Mouse (Mus musculus) limb, embryonic 10.5 days (tissue): ENCODE data around the gene Gpr182. TPM values are rescaled to one million over a fixed set of nuclear protein-coding genes. Genes with fewer than 3 reads are reported as not detected.
"Not testable (repeated sequence)": the region's sequence is repeated elsewhere in the genome, so short reads cannot be mapped to it uniquely, and the experiment has no call there.

Experiments
- DNase-seq: peaks from one replicate; pipeline ENCODE4 v3.0.0-alpha.2; 2017; ENCODE audit warnings: low spot score
- H3K27ac ChIP-seq: fragments of 300-500 bp; sonication (generic); 2 replicates; pipeline ENCODE4 v1.5.1; 2016; ENCODE audit warnings: mild to moderate bottlenecking
- H3K27me3 ChIP-seq: fragments of 300-500 bp; sonication (generic); 2 replicates; pipeline ENCODE4 v1.6.1; 2016; ENCODE audit warnings: low read depth, mild to moderate bottlenecking; ENCODE audit not compliant: poor library complexity, severe bottlenecking
- H3K36me3 ChIP-seq: fragments of 300-500 bp; sonication (generic); 2 replicates; pipeline ENCODE4 v1.6.1; 2016; ENCODE audit warnings: mild to moderate bottlenecking, moderate library complexity
- H3K4me1 ChIP-seq: fragments of 300-500 bp; sonication (generic); 2 replicates; pipeline ENCODE4 v1.6.1; 2016
- H3K4me3 ChIP-seq: fragments of 300-500 bp; sonication (generic); 2 replicates; pipeline ENCODE4 v1.5.1; 2016; ENCODE audit warnings: mild to moderate bottlenecking, moderate library complexity
- H3K9me3 ChIP-seq: fragments of 300-500 bp; sonication (generic); replicated peaks from 2 replicates; pipeline ENCODE4 v1.6.1; 2016; ENCODE audit warnings: mild to moderate bottlenecking
- WGBS: fragments of 180-500 bp; shearing (Covaris S2); methylation state at CpG from one replicate; pipeline ENCODE4 v1.1.7; 2016; 5-methylcytosine and 5-hydroxymethylcytosine counted together
- polyA plus RNA-seq: library from polyadenylated mRNA; unstranded; fragments of >200 nt; fragmentation: Nextera tagmentation; extraction: Ambion mirVana; gene quantifications from 2 replicates; pipeline ENCODE4 v1.2.1, GENCODE M21; 2016

Gpr182 gene
- polyA plus RNA-seq = 0.50 and 0.51 TPM in 2 replicates

DNA sequence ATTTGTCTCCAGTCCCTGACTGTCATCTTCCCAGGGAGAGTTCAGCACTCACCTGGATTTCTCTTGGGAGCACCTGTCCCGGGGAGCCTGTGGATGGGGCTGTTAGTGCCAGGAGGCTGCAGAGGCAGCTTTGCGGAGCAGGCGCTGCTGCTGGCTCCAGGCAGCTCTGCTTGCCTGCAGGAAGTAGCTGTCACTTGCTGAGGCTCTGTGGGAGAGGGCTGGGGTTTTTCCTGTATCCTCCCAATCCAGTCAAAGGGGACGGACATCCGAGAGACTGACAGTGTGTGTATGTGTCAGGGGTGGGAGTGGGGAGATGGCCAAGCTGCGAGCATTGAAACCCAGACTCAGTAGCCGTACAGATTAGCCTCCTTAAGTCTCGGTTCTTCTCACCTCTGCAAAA is at the start of gene Gpr182:
Gpr182 (minus strand) TSS at position 185 of the 400 bp plus-strand sequence.
- H3K4me3 ChIP-seq = peak within 1 kb of the TSS; percentile 24
- no peak within 1 kb of the TSS for H3K27ac ChIP-seq
- no peak for DNase-seq

DNA sequence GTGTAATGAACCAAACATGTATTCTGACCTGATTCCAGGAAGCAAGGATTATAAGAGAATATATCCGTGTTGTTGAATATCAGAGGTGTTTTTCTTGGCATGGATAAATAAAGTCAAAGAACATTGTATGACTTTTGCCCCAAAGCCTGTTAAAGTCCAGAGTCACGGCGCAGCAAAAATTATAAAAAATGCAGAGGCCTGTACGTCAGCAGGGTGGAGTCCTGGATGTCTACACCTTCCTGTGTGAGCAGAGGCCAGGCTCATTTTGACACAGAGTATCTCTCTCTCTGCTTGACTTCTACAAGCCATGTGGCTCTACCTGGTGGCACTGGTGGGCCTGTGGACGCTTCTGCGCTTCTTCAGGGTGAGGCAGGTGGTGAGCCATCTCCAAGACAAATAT is 49.4 kb upstream of the Gpr182 start, which contains the start of gene Rdh16:
Rdh16 (plus strand) TSS at position 262 of the 400 bp plus-strand sequence.
- Histone ChIP-seq H3K4me1 (no peaks in the 10 kb centered on the region), H3K36me3 (no peaks in the 10 kb centered on the region), H3K27me3 (no peaks in the 10 kb centered on the region), H3K4me3 (no peak within 1 kb of the TSS), H3K9me3 (no peaks in the 10 kb centered on the region), H3K27ac (no peak within 1 kb of the TSS)
- DNase-seq = no peak
- WGBS = 90% methylated on average over 6 of the region's 6 CpGs

More for the DNA sequence above, at the start of gene Gpr182:
- WGBS = 43% methylated on average over 8 of the region's 8 CpGs
- Histone ChIP-seq H3K27me3 (no peaks in the 10 kb centered on the region), H3K36me3 (peaks cover 23% of the 10 kb centered on the region), H3K4me1 (peaks cover 33% of the 10 kb centered on the region), H3K9me3 (no peaks in the 10 kb centered on the region)

GRCm38 (mm10) chr10:127799295-127799694 is 47.8 kb upstream of the Gpr182 start:
- no peaks in the 10 kb centered on the region for H3K9me3 ChIP-seq
- no peak overlapping the region for H3K4me3 ChIP-seq
- DNase-seq = no peak
- H3K36me3 ChIP-seq = no peaks in the 10 kb centered on the region
- no peaks in the 10 kb centered on the region for H3K4me1 ChIP-seq
- no peaks in the 10 kb centered on the region for H3K27me3 ChIP-seq
- no peak overlapping the region for H3K27ac ChIP-seq
- 85% methylated on average over 1 of the region's 1 CpGs for WGBS

DNA sequence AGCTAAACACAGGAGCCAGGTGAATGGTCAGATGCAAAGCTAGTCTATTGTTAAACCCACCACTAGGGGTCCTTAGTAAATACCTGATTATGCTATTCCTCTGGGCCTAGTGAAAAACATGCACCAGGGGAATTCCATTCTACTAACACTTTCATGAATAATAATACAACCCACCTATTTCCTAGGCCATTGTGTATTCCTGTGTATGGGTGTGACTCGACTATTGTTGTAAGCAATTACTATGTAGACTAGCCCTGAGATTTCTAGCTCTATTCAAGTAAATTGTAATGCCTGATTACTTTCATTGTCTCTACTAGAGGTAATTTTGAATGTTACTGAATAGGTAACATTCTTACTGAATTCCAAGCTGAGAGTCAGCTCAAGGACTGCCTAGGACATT is 33.9 kb upstream of the Gpr182 start:
- not testable (repeated sequence) for DNase-seq
- WGBS = 84% methylated on average over 1 of the region's 1 CpGs

DNA sequence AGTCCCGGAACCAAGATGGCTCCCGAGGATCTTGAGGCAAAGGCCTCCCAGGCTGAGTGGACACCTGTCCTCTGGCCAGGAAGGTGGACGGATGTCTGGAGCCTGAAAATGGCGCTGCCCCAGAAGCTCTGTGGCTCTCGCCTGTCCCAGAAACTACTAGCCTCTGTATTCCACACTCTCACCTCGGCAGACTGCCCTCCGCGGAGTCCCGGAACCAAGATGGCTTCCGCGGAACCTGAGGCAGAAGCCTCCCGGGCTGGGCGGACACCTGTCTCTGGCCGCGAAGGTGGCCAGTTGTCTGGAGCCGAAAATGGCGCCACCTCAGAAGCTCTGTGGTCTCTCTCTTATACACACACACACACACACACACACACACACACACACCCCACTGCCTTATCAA is 30.8 kb upstream of the Gpr182 start:
- not testable (repeated sequence) for H3K9me3 ChIP-seq, H3K27me3 ChIP-seq, H3K4me1 ChIP-seq, DNase-seq, H3K27ac ChIP-seq, H3K4me3 ChIP-seq, H3K36me3 ChIP-seq
- WGBS = 97% methylated on average over 17 of the region's 17 CpGs

More for the DNA sequence above, 33.9 kb upstream of the Gpr182 start:
- not testable (repeated sequence) for H3K9me3 ChIP-seq, H3K4me3 ChIP-seq, H3K4me1 ChIP-seq, H3K27ac ChIP-seq, H3K36me3 ChIP-seq, H3K27me3 ChIP-seq

- H3K27me3 ChIP-seq = no peaks in the 10 kb centered on the region
- DNase-seq = no peak
- WGBS = 84% methylated on average over 2 of the region's 2 CpGs
These were observed 24.5 kb upstream of the Gpr182 start, which contains the start of gene Rdh9 for GRCm38 (mm10) chr10:127776011-127776410. Gene Rdh9, plus strand, starts transcription at chr10:127776386.

DNA sequence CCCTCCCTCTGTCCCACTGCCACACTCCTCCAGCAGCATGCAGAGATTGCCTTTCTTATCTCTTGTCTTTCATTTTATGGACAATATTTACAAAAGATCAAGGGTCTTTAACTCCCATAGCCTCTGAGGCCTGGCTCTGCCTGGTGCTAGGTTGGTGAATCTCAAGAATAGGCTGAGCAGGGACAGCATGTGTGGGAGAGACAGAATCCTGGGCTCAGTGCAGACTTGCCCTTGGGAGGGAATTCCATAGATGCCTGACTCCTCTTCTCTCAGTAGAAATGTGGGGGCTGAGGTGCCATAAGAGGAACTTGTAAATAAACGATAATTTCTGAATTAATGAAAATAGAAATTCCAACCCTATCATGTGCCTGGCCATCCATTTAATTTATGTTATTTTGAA is 15.0 kb upstream of the Gpr182 start:
- 78% methylated on average over 1 of the region's 1 CpGs for WGBS
- H3K27ac ChIP-seq = no peak overlapping the region
- H3K4me3 ChIP-seq = no peak overlapping the region
- no peak for DNase-seq
- no peaks in the 10 kb centered on the region for H3K27me3 ChIP-seq
- H3K4me1 ChIP-seq = no peaks in the 10 kb centered on the region
- H3K9me3 ChIP-seq = no peaks in the 10 kb centered on the region
- H3K36me3 ChIP-seq = no peaks in the 10 kb centered on the region

More at GRCm38 (mm10) chr10:127776011-127776410, 24.5 kb upstream of the Gpr182 start, which contains the start of gene Rdh9:
- H3K36me3 ChIP-seq = no peaks in the 10 kb centered on the region
- no peak within 1 kb of the TSS for H3K4me3 ChIP-seq
- no peak within 1 kb of the TSS for H3K27ac ChIP-seq
- H3K4me1 ChIP-seq = no peaks in the 10 kb centered on the region
- no peaks in the 10 kb centered on the region for H3K9me3 ChIP-seq

DNA sequence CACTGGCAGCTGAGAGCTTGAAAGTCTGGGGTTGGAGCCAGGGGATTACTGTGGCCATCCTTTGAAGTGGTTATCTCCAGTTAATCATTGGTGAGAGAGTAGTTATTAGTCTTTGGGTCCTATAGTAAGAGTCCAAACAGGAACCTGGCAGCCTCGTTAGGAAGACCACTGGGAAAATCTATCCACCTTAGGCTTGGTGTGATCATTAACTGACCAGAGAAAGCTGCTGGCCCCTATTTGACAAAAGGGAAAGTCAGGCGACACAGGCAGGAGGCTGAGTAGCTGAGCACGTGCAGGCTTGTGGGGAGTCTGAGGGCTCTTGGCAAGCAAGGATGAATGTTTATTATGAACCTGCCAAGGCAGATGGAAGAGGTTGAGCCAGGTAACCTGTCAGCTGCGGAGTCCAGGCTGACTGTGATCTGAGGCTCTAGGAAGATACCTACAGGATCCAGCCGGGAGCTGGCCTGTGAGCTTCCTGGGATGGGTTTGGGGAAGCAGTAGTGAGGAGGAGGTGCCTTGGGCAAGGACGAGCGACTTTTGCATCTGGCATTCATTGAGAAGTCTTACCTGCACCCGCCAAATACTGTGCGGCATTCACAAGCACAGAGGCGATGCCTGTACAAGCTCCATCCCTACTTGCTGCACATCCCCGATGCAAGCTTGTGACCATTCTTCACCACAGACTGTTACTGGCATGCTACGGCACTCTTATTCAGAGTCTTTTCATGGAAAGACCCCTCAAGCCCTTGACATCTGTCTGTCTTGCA is 12.6 kb upstream of the Gpr182 start:
- no peaks in the 10 kb centered on the region for H3K36me3 ChIP-seq
- no peak for DNase-seq
- no peak overlapping the region for H3K27ac ChIP-seq
- no peaks in the 10 kb centered on the region for H3K27me3 ChIP-seq
- WGBS = 70% methylated on average over 12 of the region's 12 CpGs
- H3K4me1 ChIP-seq = no peaks in the 10 kb centered on the region
- H3K4me3 ChIP-seq = no peak overlapping the region
- no peaks in the 10 kb centered on the region for H3K9me3 ChIP-seq

DNA sequence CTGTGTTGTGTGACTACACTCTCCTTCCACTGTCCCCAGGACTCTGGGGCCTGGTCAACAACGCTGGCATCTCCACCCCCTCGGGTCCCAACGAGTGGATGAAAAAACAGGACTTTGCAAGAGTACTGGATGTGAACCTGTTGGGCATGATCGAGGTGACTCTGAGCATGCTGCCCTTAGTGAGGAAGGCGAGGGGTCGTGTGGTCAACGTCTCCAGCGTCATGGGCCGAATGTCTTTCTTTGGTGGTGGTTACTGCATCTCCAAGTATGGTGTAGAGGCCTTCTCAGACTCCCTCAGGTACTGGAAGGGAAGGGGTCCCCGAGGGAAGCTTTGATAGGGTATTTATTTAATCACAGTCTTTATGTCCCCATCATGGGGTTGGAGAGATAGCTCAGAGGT is 11.4 kb upstream of the Gpr182 start:
- DNase-seq, H3K36me3 ChIP-seq, H3K4me3 ChIP-seq, H3K4me1 ChIP-seq, H3K27me3 ChIP-seq, H3K27ac ChIP-seq, H3K9me3 ChIP-seq: not testable (repeated sequence)
- 90% methylated on average over 10 of the region's 10 CpGs for WGBS

- no peak for DNase-seq
- Histone ChIP-seq H3K4me1 (0 out of 2 replicates have a peak, but pooled peaks cover 5% of the 10 kb centered on the region), H3K27ac (no peak within 1 kb of the TSS), H3K4me3 (no peak within 1 kb of the TSS), H3K27me3 (no peaks in the 10 kb centered on the region), H3K9me3 (no peaks in the 10 kb centered on the region), H3K36me3 (no peaks in the 10 kb centered on the region)
- 66% methylated on average over 9 of the region's 9 CpGs for WGBS
These were observed 7.9 kb upstream of the Gpr182 start, which contains the start of the genes Rdh1 and Rdh16f1 for GRCm38 (mm10) chr10:127759181-127760110. Gene Rdh1, plus strand, starts transcription at chr10:127759721. Gene Rdh16f1, plus strand, starts transcription at chr10:127759787.

- Histone ChIP-seq H3K4me3 (peak overlapping the region; percentile 23; the same call in 1 of the 2 replicates), H3K27me3 (no peaks in the 10 kb centered on the region), H3K9me3 (no peaks in the 10 kb centered on the region), H3K4me1 (0 out of 2 replicates have a peak, but pooled peaks cover 5% of the 10 kb centered on the region), H3K36me3 (no peaks in the 10 kb centered on the region), H3K27ac (no peak overlapping the region)
- WGBS = 43% methylated on average over 18 of the region's 18 CpGs
- DNase-seq = no peak
These were observed 4.4 kb upstream of the Gpr182 start for GRCm38 (mm10) chr10:127755770-127756468.

DNA sequence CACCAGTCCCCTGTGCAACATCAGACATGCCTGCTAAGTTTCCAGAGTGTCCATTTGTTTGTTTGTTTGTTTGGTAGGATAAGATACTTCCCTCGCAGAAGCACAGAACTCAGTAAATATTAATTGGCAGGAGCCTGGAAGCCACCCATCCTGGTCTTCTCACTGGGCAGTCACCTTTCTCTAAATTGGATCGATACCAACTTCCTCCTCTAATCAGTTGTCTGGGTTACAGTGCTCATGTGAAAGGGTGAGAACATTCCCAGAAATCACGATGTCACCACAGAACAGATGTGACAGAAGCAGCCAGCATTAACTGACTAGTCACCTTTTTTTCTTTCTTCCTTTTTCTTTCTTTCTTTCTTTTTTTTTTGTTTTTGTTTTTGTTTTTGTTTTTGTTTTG is 3.7 kb upstream of the Gpr182 start:
- no peak for DNase-seq
- peaks cover 9% of the 10 kb centered on the region for H3K4me1 ChIP-seq
- 75% methylated on average over 3 of the region's 3 CpGs for WGBS
- H3K36me3 ChIP-seq = no peaks in the 10 kb centered on the region
- no peak overlapping the region for H3K4me3 ChIP-seq
- no peaks in the 10 kb centered on the region for H3K27me3 ChIP-seq
- H3K9me3 ChIP-seq = no peaks in the 10 kb centered on the region
- no peak overlapping the region for H3K27ac ChIP-seq
